Mouse (Mus musculus) liver, embryonic 16.5 days (tissue): ENCODE data around the gene Slc7a5. TPM values are rescaled to one million over a fixed set of nuclear protein-coding genes. Genes with fewer than 3 reads are reported as not detected.

Experiments used
- ATAC-seq: fragments of 200-750 bp; cut with Nextera tagmentation; 2 replicates; pipeline ENCODE4 v1.8.0; 2017; ENCODE audit warnings: low read depth, mild to moderate bottlenecking, moderate number of reproducible peaks, moderate library complexity
- H3K27ac ChIP-seq: fragments of 300-500 bp; sonication (generic); 2 replicates; pipeline ENCODE4 v1.5.1; 2014; ENCODE audit warnings: mild to moderate bottlenecking, low read length
- H3K27me3 ChIP-seq: fragments of 300-500 bp; sonication (generic); 2 replicates; pipeline ENCODE4 v1.6.1; 2014; ENCODE audit warnings: low read depth, low read length, mixed read lengths; ENCODE audit not compliant: control insufficient read depth, insufficient read depth
- H3K36me3 ChIP-seq: fragments of 300-500 bp; sonication (generic); 2 replicates; pipeline ENCODE4 v1.6.1; 2014; ENCODE audit warnings: mild to moderate bottlenecking; ENCODE audit not compliant: control insufficient read depth, insufficient read depth
- H3K4me1 ChIP-seq: fragments of 300-500 bp; sonication (generic); 2 replicates; pipeline ENCODE4 v1.6.1; 2014; ENCODE audit warnings: low read depth, low read length, mixed read lengths; ENCODE audit not compliant: control insufficient read depth
- H3K4me2 ChIP-seq: fragments of 300-500 bp; sonication (generic); 2 replicates; pipeline ENCODE4 v1.6.1; 2014; ENCODE audit warnings: low read depth, low read length, mixed read lengths
- H3K4me3 ChIP-seq: fragments of 300-500 bp; sonication (generic); 2 replicates; pipeline ENCODE4 v1.5.1; 2014; ENCODE audit warnings: low read depth, mild to moderate bottlenecking, low read length
- H3K9ac ChIP-seq: fragments of 300-500 bp; sonication (generic); 2 replicates; pipeline ENCODE4 v1.6.1; 2014; ENCODE audit warnings: low read depth, low read length
- H3K9me3 ChIP-seq: fragments of 300-500 bp; sonication (generic); replicated peaks from 2 replicates; pipeline ENCODE4 v1.6.1; 2016; ENCODE audit warnings: low read length; ENCODE audit not compliant: control insufficient read depth
- WGBS: fragments of 180-500 bp; shearing (Covaris S2); extraction: QIAGEN DNeasy Blood & Tissue Kit; methylation state at CpG from one replicate; pipeline ENCODE4 v1.1.7; 2014; ENCODE audit not compliant: insufficient replicate concordance; 5-methylcytosine and 5-hydroxymethylcytosine counted together
- polyA plus RNA-seq: library from polyadenylated mRNA; unstranded; fragments of >200 nt; fragmentation: Nextera tagmentation; extraction: Ambion mirVana; gene quantifications from 2 replicates; pipeline ENCODE4 v1.2.1, GENCODE M21; 2015

Gene Slc7a5
- polyA plus RNA-seq, 1 experiment from 2014 or later = 36.9 TPM

DNA sequence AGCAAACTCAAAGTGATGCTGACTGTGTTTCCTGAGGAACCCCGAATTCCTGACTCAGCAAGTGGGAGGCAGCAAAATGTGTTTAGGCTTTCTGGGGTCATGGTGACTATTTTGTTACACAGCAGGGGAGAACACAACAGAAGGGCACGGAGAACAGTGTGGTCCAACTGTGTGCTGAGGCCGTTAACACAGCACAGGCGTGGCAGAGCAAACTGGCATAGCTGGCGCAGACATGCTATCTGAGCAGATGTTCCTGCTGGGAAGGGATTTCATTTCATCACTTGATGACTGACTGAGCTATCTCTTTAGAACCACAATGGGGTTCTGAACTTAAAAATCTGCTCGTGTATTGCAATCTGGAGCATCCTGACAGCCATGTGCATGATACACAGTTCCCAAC, 22.1 kb downstream of the Slc7a5 start:
- Histone ChIP-seq H3K4me1 (no peaks in the 10 kb centered on the region), H3K9ac (no peak overlapping the region), H3K27ac (no peak overlapping the region), H3K27me3 (no peaks in the 10 kb centered on the region), H3K36me3 (peaks cover 84% of the 10 kb centered on the region), H3K4me3 (no peak overlapping the region), H3K4me2 (no peak overlapping the region), H3K9me3 (no peaks in the 10 kb centered on the region)
- WGBS = 83% methylated on average over 6 of the region's 6 CpGs
- no peak for ATAC-seq

DNA sequence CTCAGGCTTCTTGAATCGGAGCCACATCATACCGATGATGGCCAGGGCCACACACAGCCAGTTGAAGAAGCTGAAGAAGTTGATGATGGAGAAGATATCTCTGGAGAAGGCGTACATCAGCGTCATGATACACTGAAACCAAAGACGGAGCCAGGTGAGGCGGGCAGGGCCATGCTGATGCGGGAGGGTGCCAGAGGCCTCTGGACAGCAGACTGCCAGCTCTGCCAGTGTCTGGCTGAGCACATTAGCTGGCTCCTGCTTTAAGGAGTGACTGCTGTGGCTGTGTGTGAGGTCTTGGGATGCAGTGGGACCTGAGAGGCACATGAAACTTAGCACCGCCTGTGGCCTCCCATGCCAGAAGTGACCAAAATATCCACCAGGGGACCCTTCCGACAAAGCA, 22.5 kb downstream of the Slc7a5 start:
- Histone ChIP-seq H3K9ac (no peak overlapping the region), H3K4me2 (no peak overlapping the region), H3K27ac (no peak overlapping the region), H3K27me3 (no peaks in the 10 kb centered on the region), H3K9me3 (no peaks in the 10 kb centered on the region), H3K4me3 (no peak overlapping the region), H3K4me1 (no peaks in the 10 kb centered on the region), H3K36me3 (peaks cover 80% of the 10 kb centered on the region)
- no peak for ATAC-seq
- WGBS = 93% methylated on average over 9 of the region's 9 CpGs

DNA sequence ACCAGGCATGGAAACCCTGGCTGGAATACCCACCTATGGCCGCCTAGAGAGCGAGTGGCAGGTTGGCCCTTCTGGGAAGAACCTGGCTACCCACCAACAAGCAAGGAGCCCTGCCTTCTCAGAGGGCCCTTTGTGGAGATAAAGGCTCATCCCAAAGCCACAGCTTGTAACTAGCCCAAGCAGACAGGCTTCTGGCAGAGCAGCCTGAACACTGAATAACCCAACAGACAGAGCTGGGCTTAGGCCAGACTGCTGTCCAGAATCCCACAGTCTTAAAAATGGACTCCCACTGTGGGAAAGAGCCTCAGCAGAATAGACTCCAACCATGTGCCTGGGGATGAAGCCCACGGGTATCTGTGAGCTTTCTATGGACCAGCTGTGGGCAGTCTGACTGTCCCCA, 23.3 kb downstream of the Slc7a5 start:
- no peaks in the 10 kb centered on the region for H3K9me3 ChIP-seq
- WGBS = 91% methylated on average over 3 of the region's 3 CpGs
- H3K4me1 ChIP-seq = no peaks in the 10 kb centered on the region
- no peak for ATAC-seq
- H3K36me3 ChIP-seq = peaks cover 81% of the 10 kb centered on the region
- no peak overlapping the region for H3K4me3 ChIP-seq
- no peaks in the 10 kb centered on the region for H3K27me3 ChIP-seq
- H3K4me2 ChIP-seq = no peak overlapping the region
- no peak overlapping the region for H3K27ac ChIP-seq
- no peak overlapping the region for H3K9ac ChIP-seq

DNA sequence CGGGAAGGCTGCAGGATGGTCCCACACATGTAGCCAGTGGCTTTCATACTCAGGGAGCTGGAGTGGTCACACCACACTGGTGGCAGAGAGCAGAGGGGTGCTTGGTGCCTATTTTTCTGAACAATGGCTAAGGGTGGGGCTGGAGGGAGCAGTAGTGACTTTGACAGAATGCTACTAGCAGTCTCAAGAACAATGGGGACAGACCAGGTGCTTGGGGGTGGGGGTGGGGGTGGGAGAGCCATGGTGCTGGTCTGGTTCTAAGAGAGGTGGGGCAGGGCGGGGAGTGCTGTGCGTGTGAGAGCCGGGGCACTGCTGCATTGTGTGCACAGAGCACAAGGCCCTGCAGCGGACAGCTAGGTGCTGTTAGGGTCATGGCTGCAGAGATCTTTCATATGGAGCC, 25.6 kb downstream of the Slc7a5 start:
- Histone ChIP-seq H3K9me3 (no peaks in the 10 kb centered on the region), H3K4me2 (no peak overlapping the region), H3K36me3 (peaks cover 65% of the 10 kb centered on the region), H3K4me3 (no peak overlapping the region), H3K4me1 (no peaks in the 10 kb centered on the region), H3K9ac (no peak overlapping the region), H3K27ac (no peak overlapping the region), H3K27me3 (no peaks in the 10 kb centered on the region)
- 86% methylated on average over 5 of the region's 5 CpGs for WGBS
- no peak for ATAC-seq

DNA sequence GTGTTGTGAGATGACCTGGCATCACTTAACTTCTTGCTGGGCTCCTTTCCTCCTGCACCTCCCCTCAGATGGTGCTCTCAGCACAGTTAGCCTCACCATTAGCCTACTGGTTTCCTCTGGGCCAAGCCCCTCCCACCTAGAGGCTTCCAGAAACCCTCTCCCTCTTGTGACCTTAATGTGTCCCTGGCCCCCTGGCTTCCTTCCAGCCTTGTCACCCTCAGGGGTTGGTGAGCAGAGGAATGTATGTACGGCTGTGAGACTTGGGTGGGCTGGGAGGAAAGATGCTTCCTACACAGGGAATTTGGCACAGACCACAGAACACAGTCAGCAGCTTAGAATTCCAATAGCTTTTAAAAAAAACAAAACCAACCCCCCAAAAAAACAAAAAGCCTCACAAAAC, 26.7 kb downstream of the Slc7a5 start:
- ATAC-seq = no peak
- Histone ChIP-seq H3K27ac (no peak overlapping the region), H3K9ac (no peak overlapping the region), H3K4me3 (no peak overlapping the region), H3K36me3 (peaks cover 54% of the 10 kb centered on the region), H3K27me3 (no peaks in the 10 kb centered on the region), H3K4me2 (no peak overlapping the region), H3K9me3 (no peaks in the 10 kb centered on the region), H3K4me1 (no peaks in the 10 kb centered on the region)
- WGBS = 69% methylated on average over 1 of the region's 1 CpGs

DNA sequence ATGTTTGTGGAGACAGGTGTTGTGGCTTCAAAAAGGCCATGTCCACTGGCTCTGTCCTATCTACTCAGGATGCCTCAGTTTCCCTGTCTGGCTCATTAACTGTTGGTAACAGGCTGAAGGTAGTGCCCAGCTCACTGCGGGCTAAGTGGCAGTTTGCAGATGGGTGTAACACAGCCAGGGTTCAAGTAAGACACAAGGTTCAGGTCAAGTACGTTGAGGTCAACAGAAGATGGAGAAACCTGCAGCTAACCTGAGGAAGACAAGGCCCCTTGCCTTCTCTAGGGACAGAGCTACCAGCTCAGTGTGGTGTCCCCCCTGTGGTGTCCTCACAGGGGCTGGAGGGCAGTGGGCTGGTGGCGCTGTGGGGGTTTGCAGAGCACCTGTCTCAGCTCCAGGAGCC, 27.8 kb downstream of the Slc7a5 start:
- Histone ChIP-seq H3K9ac (no peak overlapping the region), H3K36me3 (peaks cover 42% of the 10 kb centered on the region), H3K4me1 (no peaks in the 10 kb centered on the region), H3K9me3 (no peaks in the 10 kb centered on the region), H3K4me2 (no peak overlapping the region), H3K4me3 (no peak overlapping the region), H3K27ac (no peak overlapping the region), H3K27me3 (no peaks in the 10 kb centered on the region)
- ATAC-seq = no peak
- 83% methylated on average over 3 of the region's 3 CpGs for WGBS

DNA sequence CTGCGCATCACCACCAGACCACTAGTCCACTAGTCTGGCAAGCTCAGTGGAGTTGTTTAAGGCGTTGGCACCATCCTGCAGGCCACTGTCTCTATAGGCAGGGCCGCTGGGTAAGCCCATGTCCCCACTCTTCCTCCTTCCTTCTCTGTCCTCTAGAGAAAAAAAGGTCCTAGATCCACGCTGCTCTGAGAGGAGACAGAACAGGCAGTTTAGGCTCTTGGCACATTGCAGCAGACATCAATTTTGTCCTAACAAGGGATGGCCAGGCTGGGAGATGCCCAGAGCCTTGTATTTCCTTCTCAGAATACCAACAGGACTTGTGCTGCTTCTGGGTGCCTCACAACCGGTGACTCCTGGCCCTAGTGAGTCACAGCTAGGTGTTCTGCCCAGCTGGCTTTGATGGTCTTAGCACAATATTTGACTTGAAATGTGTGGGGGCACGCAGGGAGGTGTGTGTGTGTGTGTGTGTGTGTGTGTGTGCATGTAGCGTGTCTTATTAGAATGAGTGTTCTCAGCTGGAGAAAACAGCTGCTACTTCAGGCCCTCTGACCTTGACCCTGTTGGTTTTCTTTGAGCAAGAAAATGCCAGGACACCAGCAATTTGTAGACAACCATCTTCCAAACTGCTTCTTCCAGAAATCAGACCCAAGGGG, 29.5 kb downstream of the Slc7a5 start:
- WGBS = 78% methylated on average over 7 of the region's 7 CpGs
- H3K9ac ChIP-seq = no peak overlapping the region
- no peak for ATAC-seq
- H3K36me3 ChIP-seq = peaks cover 25% of the 10 kb centered on the region
- no peaks in the 10 kb centered on the region; the same call in 1 of the 2 replicates for H3K4me1 ChIP-seq
- no peaks in the 10 kb centered on the region for H3K27me3 ChIP-seq
- H3K4me2 ChIP-seq = no peak overlapping the region
- no peak overlapping the region for H3K27ac ChIP-seq
- H3K4me3 ChIP-seq = no peak overlapping the region
- no peaks in the 10 kb centered on the region for H3K9me3 ChIP-seq

DNA sequence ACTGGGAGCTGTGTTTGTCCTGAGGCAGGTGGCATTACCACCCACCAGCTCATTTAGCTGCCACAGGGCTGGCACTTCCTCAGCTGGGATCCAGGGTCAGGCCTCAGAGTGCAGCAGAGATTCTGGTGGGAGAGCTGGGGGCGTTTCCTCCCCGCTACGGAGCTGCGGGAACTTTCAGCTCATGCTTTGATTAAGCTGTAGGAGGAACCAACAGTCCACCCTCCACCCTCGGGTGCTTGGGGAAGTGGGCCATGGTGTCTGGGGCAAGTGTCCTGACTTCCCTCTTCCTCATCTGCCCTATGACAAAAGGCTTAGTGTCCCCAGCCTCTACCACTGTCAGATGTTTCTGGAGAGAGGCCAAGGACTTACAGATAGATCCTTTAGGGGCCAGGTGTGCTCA, 30.3 kb downstream of the Slc7a5 start:
- ATAC-seq = no peak
- Histone ChIP-seq H3K27ac (no peak overlapping the region), H3K4me1 (peaks cover under 1% of the 10 kb centered on the region; the same call in 1 of the 2 replicates), H3K9me3 (no peaks in the 10 kb centered on the region), H3K4me3 (no peak overlapping the region), H3K36me3 (peaks cover 18% of the 10 kb centered on the region), H3K9ac (no peak overlapping the region), H3K4me2 (no peak overlapping the region), H3K27me3 (no peaks in the 10 kb centered on the region)
- 13% methylated on average over 5 of the region's 5 CpGs for WGBS

DNA sequence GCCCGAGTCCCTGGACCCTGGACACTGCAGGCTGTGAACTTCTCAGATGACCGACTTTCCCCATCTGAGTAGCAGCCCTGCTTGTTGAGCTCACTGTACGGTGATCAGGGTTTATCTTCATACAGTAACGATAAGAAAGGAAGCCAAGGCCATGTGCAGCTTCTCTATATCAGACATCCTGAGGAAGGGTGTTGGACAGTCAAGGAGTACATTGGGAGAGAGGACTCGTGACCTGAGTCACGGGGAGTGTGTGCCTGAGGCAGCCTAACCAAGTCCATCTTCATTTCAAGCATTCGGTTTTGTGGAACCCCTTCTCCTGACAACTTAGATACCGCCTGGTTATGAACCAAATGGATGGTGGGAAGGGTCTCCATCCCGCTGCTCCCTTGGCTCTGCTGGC, 32.0 kb downstream of the Slc7a5 start:
- H3K9me3 ChIP-seq = no peaks in the 10 kb centered on the region
- H3K4me1 ChIP-seq = peaks cover 4% of the 10 kb centered on the region
- H3K4me3 ChIP-seq = no peak overlapping the region
- peaks cover 3% of the 10 kb centered on the region; the same call in 1 of the 2 replicates for H3K36me3 ChIP-seq
- H3K27ac ChIP-seq = no peak overlapping the region
- H3K4me2 ChIP-seq = no peak overlapping the region
- WGBS = 43% methylated on average over 9 of the region's 9 CpGs
- no peak for ATAC-seq
- no peaks in the 10 kb centered on the region for H3K27me3 ChIP-seq
- no peak overlapping the region for H3K9ac ChIP-seq
